Mouse (Mus musculus): ENCODE data around the gene Sec23a. TPM values are rescaled to one million over a fixed set of nuclear protein-coding genes. Genes with fewer than 3 reads are reported as not detected.
"Not testable (repeated sequence)": the region's sequence is repeated elsewhere in the genome, so short reads cannot be mapped to it uniquely, and the experiment has no call there.

Gene Sec23a
- 52.2 and 53.0 TPM in 2 replicates for polyA plus RNA-seq (2012; rRNA removed)

GRCm38 (mm10) chr12:59011844-59012709, at the start of gene Sec23a:
Gene Sec23a, minus strand, starts transcription at chr12:59012017.
- Histone ChIP-seq H3K27ac (ENCODE audit: insufficient read depth, low read length) (peak within 1 kb of the TSS; percentile 96), H3K4me1 (ENCODE audit: control insufficient read depth, insufficient read depth, low read length) (peaks cover 4% of the 10 kb centered on the region)
- TF ChIP-seq CTCF (IDR thresholded peaks at IDR 0.05; ENCODE audit: extremely low read depth, insufficient read depth, low read length) (no peak), POLR2A (IDR thresholded peaks at IDR 0.05; ENCODE audit: extremely low read depth, insufficient read depth, low read length) (peak; percentile 88)

GRCm38 (mm10) chr12:59060993-59061595, 49.3 kb upstream of the Sec23a start, which contains the start of gene Trappc6b:
Gene Trappc6b, minus strand, starts transcription at chr12:59061472.
- peak within 1 kb of the TSS; percentile 89 for H3K27ac ChIP-seq (ENCODE audit: insufficient read depth, low read length)
- peak within 1 kb of the TSS; percentile 87 for H3K4me3 ChIP-seq (ENCODE audit: insufficient read depth, low read length)
- no peak for TF ChIP-seq CTCF (IDR thresholded peaks at IDR 0.05; ENCODE audit: extremely low read depth, insufficient read depth, low read length)
- peak; percentile 68; the same call in 1 of the 2 replicates for TF ChIP-seq POLR2A (IDR thresholded peaks at IDR 0.05; ENCODE audit: extremely low read depth, insufficient read depth, low read length)
- peaks cover 8% of the 10 kb centered on the region for H3K4me1 ChIP-seq (ENCODE audit: control insufficient read depth, insufficient read depth, low read length)

More at GRCm38 (mm10) chr12:59011844-59012709, at the start of gene Sec23a:
- peak within 1 kb of the TSS; percentile 98 for H3K4me3 ChIP-seq (ENCODE audit: insufficient read depth, low read length)

GRCm38 (mm10) chr12:59060322-59060721, 48.5 kb upstream of the Sec23a start:
- TF ChIP-seq CTCF (IDR thresholded peaks at IDR 0.05; ENCODE audit: extremely low read depth, insufficient read depth, low read length) (no peak), POLR2A (IDR thresholded peaks at IDR 0.05; ENCODE audit: extremely low read depth, insufficient read depth, low read length) (no peak)
- no peak overlapping the region for H3K27ac ChIP-seq (ENCODE audit: insufficient read depth, low read length)
- H3K4me3 ChIP-seq (ENCODE audit: insufficient read depth, low read length) = peak overlapping the region; percentile 87
- H3K4me1 ChIP-seq (ENCODE audit: control insufficient read depth, insufficient read depth, low read length) = peaks cover 8% of the 10 kb centered on the region

GRCm38 (mm10) chr12:59058242-59058641, 46.4 kb upstream of the Sec23a start:
- not testable (repeated sequence) for H3K27ac ChIP-seq (ENCODE audit: insufficient read depth, low read length); H3K4me3 ChIP-seq (ENCODE audit: insufficient read depth, low read length); H3K4me1 ChIP-seq (ENCODE audit: control insufficient read depth, insufficient read depth, low read length)

GRCm38 (mm10) chr12:59056222-59056621, 44.4 kb upstream of the Sec23a start:
- TF ChIP-seq CTCF (IDR thresholded peaks at IDR 0.05; ENCODE audit: extremely low read depth, insufficient read depth, low read length) = no peak
- no peak for TF ChIP-seq POLR2A (IDR thresholded peaks at IDR 0.05; ENCODE audit: extremely low read depth, insufficient read depth, low read length)
- no peak overlapping the region for H3K27ac ChIP-seq (ENCODE audit: insufficient read depth, low read length)

GRCm38 (mm10) chr12:59055196-59055850, 43.5 kb upstream of the Sec23a start:
- Histone ChIP-seq H3K4me3 (ENCODE audit: insufficient read depth, low read length) (no peak overlapping the region), H3K27ac (ENCODE audit: insufficient read depth, low read length) (no peak overlapping the region), H3K4me1 (ENCODE audit: control insufficient read depth, insufficient read depth, low read length) (peaks cover 8% of the 10 kb centered on the region)
- TF ChIP-seq POLR2A (IDR thresholded peaks at IDR 0.05; ENCODE audit: extremely low read depth, insufficient read depth, low read length) = no peak
- no peak for TF ChIP-seq CTCF (IDR thresholded peaks at IDR 0.05; ENCODE audit: extremely low read depth, insufficient read depth, low read length)

More at GRCm38 (mm10) chr12:59056222-59056621, 44.4 kb upstream of the Sec23a start:
- Histone ChIP-seq H3K4me1 (ENCODE audit: control insufficient read depth, insufficient read depth, low read length) (peaks cover 8% of the 10 kb centered on the region), H3K4me3 (ENCODE audit: insufficient read depth, low read length) (no peak overlapping the region)

GRCm38 (mm10) chr12:59053976-59054375, 42.2 kb upstream of the Sec23a start:
- Histone ChIP-seq H3K4me3 (ENCODE audit: insufficient read depth, low read length) (no peak overlapping the region), H3K27ac (ENCODE audit: insufficient read depth, low read length) (no peak overlapping the region), H3K4me1 (ENCODE audit: control insufficient read depth, insufficient read depth, low read length) (peaks cover 3% of the 10 kb centered on the region)
- TF ChIP-seq CTCF (IDR thresholded peaks at IDR 0.05; ENCODE audit: extremely low read depth, insufficient read depth, low read length) (no peak), POLR2A (IDR thresholded peaks at IDR 0.05; ENCODE audit: extremely low read depth, insufficient read depth, low read length) (no peak)

GRCm38 (mm10) chr12:59053166-59053565, 41.3 kb upstream of the Sec23a start:
- Histone ChIP-seq H3K4me3 (ENCODE audit: insufficient read depth, low read length) (no peak overlapping the region), H3K4me1 (ENCODE audit: control insufficient read depth, insufficient read depth, low read length) (peaks cover 1% of the 10 kb centered on the region), H3K27ac (ENCODE audit: insufficient read depth, low read length) (no peak overlapping the region)
- TF ChIP-seq CTCF (IDR thresholded peaks at IDR 0.05; ENCODE audit: extremely low read depth, insufficient read depth, low read length) (no peak), POLR2A (IDR thresholded peaks at IDR 0.05; ENCODE audit: extremely low read depth, insufficient read depth, low read length) (no peak)

GRCm38 (mm10) chr12:59052470-59052869, 40.7 kb upstream of the Sec23a start:
- TF ChIP-seq POLR2A (IDR thresholded peaks at IDR 0.05; ENCODE audit: extremely low read depth, insufficient read depth, low read length) (no peak), CTCF (IDR thresholded peaks at IDR 0.05; ENCODE audit: extremely low read depth, insufficient read depth, low read length) (no peak)
- H3K27ac ChIP-seq (ENCODE audit: insufficient read depth, low read length) = no peak overlapping the region
- no peaks in the 10 kb centered on the region; the same call in none of the 2 replicates for H3K4me1 ChIP-seq (ENCODE audit: control insufficient read depth, insufficient read depth, low read length)
- H3K4me3 ChIP-seq (ENCODE audit: insufficient read depth, low read length) = no peak overlapping the region
